Mouse (Mus musculus) MEL (cell line): Measurements from ENCODE around the gene Rhoh. TPM values are rescaled to one million over a fixed set of nuclear protein-coding genes. Genes with fewer than 3 reads are reported as not detected.

Experiments
- DNase-seq: peaks from one replicate; pipeline ENCODE4 v3.0.0; 2011; ENCODE audit warnings: low read depth, low spot score
- H3K27ac ChIP-seq: 2 replicates; pipeline ENCODE4 v1.5.1; 2012; ENCODE audit warnings: low read depth, mild to moderate bottlenecking, control low read depth, low read length, moderate library complexity; ENCODE audit not compliant: control insufficient read depth
- H3K27me3 ChIP-seq, 2 experiments: fragments of 150-350 bp in 1 of 2; sonication (generic) in 1 of 2; 2 replicates each; pipeline ENCODE4 v1.6.1; 2012; ENCODE audit warnings: low read length in 2 of 2, mild to moderate bottlenecking in 2 of 2, improper control_type of control experiment in 1 of 2, moderate library complexity in 1 of 2; ENCODE audit not compliant: insufficient read depth in 2 of 2, control insufficient read depth in 1 of 2
- H3K36me3 ChIP-seq, 2 experiments: 2 replicates each; pipeline ENCODE4 v1.6.1; 2012 to 2014; ENCODE audit warnings: low read length in 2 of 2, improper control_type of control experiment in 1 of 2, inconsistent platforms in 1 of 2, mild to moderate bottlenecking in 1 of 2; ENCODE audit not compliant: insufficient read depth in 2 of 2, control insufficient read depth in 1 of 2
- H3K4me1 ChIP-seq, 2 experiments: fragments of 150-350 bp in 1 of 2; sonication (generic) in 1 of 2; 2 replicates each; pipeline ENCODE4 v1.6.1; 2012; ENCODE audit warnings: low read length in 2 of 2, improper control_type of control experiment in 1 of 2, mild to moderate bottlenecking in 1 of 2; ENCODE audit not compliant: insufficient read depth in 2 of 2, control insufficient read depth in 1 of 2
- H3K4me3 ChIP-seq, 2 experiments: fragments of 150-350 bp in 1 of 2; sonication (generic) in 1 of 2; 2 replicates each; pipeline ENCODE4 v1.5.1; 2012; ENCODE audit warnings: low read depth in 2 of 2, low read length in 2 of 2, mild to moderate bottlenecking in 2 of 2, moderate library complexity in 2 of 2, control low read depth in 1 of 2, improper control_type of control experiment in 1 of 2; ENCODE audit not compliant: control insufficient read depth in 1 of 2, insufficient read depth in 1 of 2
- H3K79me2 ChIP-seq: 2 replicates; pipeline ENCODE4 v1.6.1; 2012; ENCODE audit warnings: mild to moderate bottlenecking, low read length, moderate library complexity; ENCODE audit not compliant: control insufficient read depth, poor library complexity, insufficient read depth
- H3K9ac ChIP-seq: 2 replicates; pipeline ENCODE4 v1.6.1; 2012; ENCODE audit warnings: low read depth, mild to moderate bottlenecking, control low read depth, low read length, moderate library complexity; ENCODE audit not compliant: control insufficient read depth, poor library complexity, severe bottlenecking
- H3K9me3 ChIP-seq: fragments of 150-350 bp; sonication (generic); replicated peaks from 2 replicates; pipeline ENCODE4 v1.6.1; 2012; ENCODE audit warnings: mild to moderate bottlenecking, low read length, improper control_type of control experiment, moderate library complexity; ENCODE audit not compliant: insufficient read depth
- CHD1 ChIP-seq: IDR thresholded peaks from 2 replicates; pipeline ENCODE4 v1.6.1; 2012; ENCODE audit warnings: low read depth, mild to moderate bottlenecking, inconsistent platforms, low read length, improper control_type of control experiment
- CHD2 ChIP-seq: IDR thresholded peaks from 2 replicates; pipeline ENCODE4 v1.6.1; 2011; ENCODE audit warnings: low read length, improper control_type of control experiment
- CTCF ChIP-seq, 3 experiments: IDR thresholded peaks in 2 of 3; conservative IDR thresholded peaks in 1 of 3; 2 replicates each; pipeline ENCODE4 v1.5.1; 2011 to 2012; ENCODE audit warnings: low read length in 3 of 3, low read depth in 2 of 3, mild to moderate bottlenecking in 2 of 3, improper control_type of control experiment in 1 of 3, inconsistent platforms in 1 of 3, mixed read lengths in 1 of 3, moderate library complexity in 1 of 3; ENCODE audit not compliant: control insufficient read depth in 1 of 3, insufficient read depth in 1 of 3, poor library complexity in 1 of 3, severe bottlenecking in 1 of 3
- E2F4 ChIP-seq: IDR thresholded peaks from 2 replicates; pipeline ENCODE4 v1.6.1; 2011; ENCODE audit warnings: low read depth, low read length, improper control_type of control experiment, borderline replicate concordance
- ELF1 ChIP-seq: IDR thresholded peaks from 2 replicates; pipeline ENCODE4 v1.6.1; 2014; ENCODE audit warnings: low read depth, mild to moderate bottlenecking, inconsistent platforms, low read length, improper control_type of control experiment, moderate library complexity
- EP300 ChIP-seq, 2 experiments: IDR thresholded peaks; 2 replicates each; pipeline ENCODE4 v1.6.1; 2011; ENCODE audit warnings: improper control_type of control experiment in 2 of 2, low read length in 2 of 2, low read depth in 1 of 2, mild to moderate bottlenecking in 1 of 2
- ETS1 ChIP-seq: IDR thresholded peaks from 2 replicates; pipeline ENCODE4 v1.6.1; 2012; ENCODE audit warnings: low read depth, mild to moderate bottlenecking, inconsistent platforms, low read length, improper control_type of control experiment, moderate library complexity
- GABPA ChIP-seq: IDR thresholded peaks from 2 replicates; pipeline ENCODE4 v1.6.1; 2012; ENCODE audit warnings: low read depth, mild to moderate bottlenecking, inconsistent platforms, low read length, improper control_type of control experiment, moderate library complexity
- GATA1 ChIP-seq: IDR thresholded peaks from 2 replicates; pipeline ENCODE4 v1.6.1; 2011; ENCODE audit warnings: low read depth, low read length, improper control_type of control experiment
- HCFC1 ChIP-seq: IDR thresholded peaks from 2 replicates; pipeline ENCODE4 v1.6.1; 2012; ENCODE audit warnings: low read depth, mild to moderate bottlenecking, inconsistent platforms, low read length, improper control_type of control experiment, moderate library complexity
- JUND ChIP-seq: IDR thresholded peaks from 2 replicates; pipeline ENCODE4 v1.6.1; 2011; ENCODE audit warnings: low read depth, mild to moderate bottlenecking, improper control_type of control experiment, low read length
- KAT2A ChIP-seq: conservative IDR thresholded peaks from 2 replicates; pipeline ENCODE4 v1.6.1; 2012; ENCODE audit warnings: low read depth, low read length, improper control_type of control experiment, inconsistent platforms
- MAFK ChIP-seq: IDR thresholded peaks from 2 replicates; pipeline ENCODE4 v1.6.1; 2011; ENCODE audit warnings: low read depth, mild to moderate bottlenecking, low read length, improper control_type of control experiment, borderline replicate concordance
- MAX ChIP-seq: IDR thresholded peaks from 2 replicates; pipeline ENCODE4 v1.6.1; 2011; ENCODE audit warnings: low read length, improper control_type of control experiment
- MEF2A ChIP-seq: IDR thresholded peaks from 2 replicates; pipeline ENCODE4 v1.6.1; 2014; ENCODE audit warnings: low read depth, mild to moderate bottlenecking, inconsistent platforms, low read length, improper control_type of control experiment; ENCODE audit not compliant: poor library complexity, insufficient replicate concordance, severe bottlenecking; ENCODE audit errors: extremely low read depth
- MXI1 ChIP-seq: IDR thresholded peaks from 2 replicates; pipeline ENCODE4 v1.6.1; 2011; ENCODE audit warnings: mild to moderate bottlenecking, low read depth, low read length, improper control_type of control experiment
- MYB ChIP-seq: IDR thresholded peaks from 2 replicates; pipeline ENCODE4 v1.6.1; 2011; ENCODE audit warnings: mild to moderate bottlenecking, low read depth, low read length, improper control_type of control experiment
- NRF1 ChIP-seq: IDR thresholded peaks from 2 replicates; pipeline ENCODE4 v1.6.1; 2014; ENCODE audit warnings: low read depth, mild to moderate bottlenecking, inconsistent platforms, low read length, improper control_type of control experiment, moderate library complexity; ENCODE audit not compliant: poor library complexity, insufficient read depth, severe bottlenecking
- POLR2A ChIP-seq, 2 experiments: IDR thresholded peaks; 2 replicates each; pipeline ENCODE4 v1.6.1; 2011 to 2012; ENCODE audit warnings: low read length in 2 of 2, mild to moderate bottlenecking in 2 of 2, control low read depth in 1 of 2, improper control_type of control experiment in 1 of 2, low read depth in 1 of 2, moderate library complexity in 1 of 2; ENCODE audit not compliant: control insufficient read depth in 1 of 2, insufficient read depth in 1 of 2, poor library complexity in 1 of 2
- POLR2AphosphoS2 ChIP-seq: IDR thresholded peaks from 2 replicates; pipeline ENCODE4 v1.6.1; 2011; ENCODE audit warnings: low read length, improper control_type of control experiment
- POLR2AphosphoS5 ChIP-seq: IDR thresholded peaks from 2 replicates; pipeline ENCODE4 v1.6.1; 2012; ENCODE audit warnings: low read depth, borderline replicate concordance, mild to moderate bottlenecking, inconsistent platforms, low read length, moderate library complexity, mixed read lengths
- RAD21 ChIP-seq: IDR thresholded peaks from 2 replicates; pipeline ENCODE4 v1.6.1; 2011; ENCODE audit warnings: mild to moderate bottlenecking, low read depth, low read length, improper control_type of control experiment
- RCOR1 ChIP-seq: IDR thresholded peaks from 2 replicates; pipeline ENCODE4 v1.6.1; 2012; ENCODE audit warnings: low read depth, mild to moderate bottlenecking, inconsistent platforms, low read length, improper control_type of control experiment
- SIN3A ChIP-seq: IDR thresholded peaks from 2 replicates; pipeline ENCODE4 v1.6.1; 2012; ENCODE audit warnings: low read length, improper control_type of control experiment, inconsistent platforms
- SMC3 ChIP-seq: IDR thresholded peaks from 2 replicates; pipeline ENCODE4 v1.6.1; 2011; ENCODE audit warnings: low read depth, low read length, improper control_type of control experiment
- TBP ChIP-seq: IDR thresholded peaks from 2 replicates; pipeline ENCODE4 v1.8.0; 2011; ENCODE audit warnings: low read depth, low read length, improper control_type of control experiment
- USF1 ChIP-seq: IDR thresholded peaks from 2 replicates; pipeline ENCODE4 v1.6.1; 2014; ENCODE audit warnings: low read depth, mild to moderate bottlenecking, inconsistent platforms, low read length, improper control_type of control experiment, moderate library complexity
- USF2 ChIP-seq, 2 experiments: IDR thresholded peaks; 2 replicates each; pipeline ENCODE4 v1.6.1; 2011 to 2012; ENCODE audit warnings: improper control_type of control experiment in 2 of 2, low read length in 2 of 2, borderline replicate concordance in 1 of 2, inconsistent platforms in 1 of 2, low read depth in 1 of 2, mild to moderate bottlenecking in 1 of 2; ENCODE audit not compliant: insufficient read depth in 1 of 2
- ZMIZ1 ChIP-seq: IDR thresholded peaks from 2 replicates; pipeline ENCODE4 v1.6.1; 2012; ENCODE audit warnings: low read depth, mild to moderate bottlenecking, inconsistent platforms, low read length, improper control_type of control experiment, moderate library complexity
- polyA plus RNA-seq, 2 experiments: library from polyadenylated mRNA; stranded (reverse) in 1 of 2; unstranded in 1 of 2; fragments of >175 nt in 1 of 2; fragments of >200 nt in 1 of 2; gene quantifications; 2 replicates each; pipeline versions ENCODE4 v1.2.1 to v1.2.4; 2012; ENCODE audit warnings: low replicate concordance in 2 of 2, low read depth in 1 of 2; ENCODE audit not compliant: insufficient read length in 2 of 2, insufficient read depth in 1 of 2, missing spikeins in 1 of 2
- total RNA-seq: library from RNA; depleted of rRNA; stranded (reverse); fragments of 300-350 nt; gene quantifications from 2 replicates; pipeline ENCODE4 v1.2.3, GENCODE M21; 2012

Gene Rhoh
- total and polyA plus RNA-seq, 3 experiments, result 0.15 to 0.31 TPM; not detected in 1

- TF ChIP-seq RCOR1 (peak; percentile 33; the same call in 1 of the 2 replicates), GATA1 (no peak), POLR2AphosphoS5 (no peak), POLR2A (IDR thresholded peaks at IDR 0.05; ENCODE audit: control insufficient read depth in 1 of 2, insufficient read depth in 1 of 2, low read depth in 1 of 2, low read length in 2 of 2, poor library complexity in 1 of 2) (no peak), MXI1 (peak; percentile 63), MEF2A (no peak), POLR2AphosphoS2 (no peak), TBP (peak; percentile 49; the same call in 1 of the 2 replicates), E2F4 (no peak), SIN3A (peak; percentile 84), MAFK (no peak), CTCF (IDR thresholded peaks at IDR 0.05 in 2 of 3, conservative IDR thresholded peaks at IDR 0.05 in 1 of 3; ENCODE audit: control insufficient read depth in 1 of 3, insufficient read depth in 1 of 3, low read depth in 2 of 3, low read length in 3 of 3, poor library complexity in 1 of 3, severe bottlenecking in 1 of 3) (peak; percentile 94 to 99 (median 96)), CHD2 (no peak), USF1 (peak; percentile 89), RAD21 (peak; percentile 99), MAX (peak; percentile 84), ETS1 (peak; percentile 61), ELF1 (no peak; the same call in 1 of the 2 replicates), EP300 (IDR thresholded peaks at IDR 0.05; ENCODE audit: low read depth in 1 of 2, low read length in 2 of 2) (peak in 1 of 2 experiments; percentile 32; a peak in 1 of 4 replicates), SMC3 (peak; percentile 100), CHD1 (0 out of 2 replicates have a peak, but pooled peaks have one; percentile 59), KAT2A (no peak), NRF1 (no peak), HCFC1 (peak; percentile 56; the same call in 1 of the 2 replicates)
Observed at GRCm38 (mm10) chr5:65937998-65938715, 77.1 kb downstream of the Rhoh start (continued).

- Histone ChIP-seq H3K4me1 (peaks cover 0 to 15% of the 10 kb centered on the region in 2 experiments; a peak in 2 of 4 replicates), H3K27ac (no peak overlapping the region), H3K79me2 (no peaks in the 10 kb centered on the region), H3K27me3 (no peaks in the 10 kb centered on the region), H3K9ac (no peak overlapping the region), H3K36me3 (peaks cover 0 to 8% of the 10 kb centered on the region in 2 experiments; a peak in 2 of 4 replicates), H3K9me3 (no peaks in the 10 kb centered on the region), H3K4me3 (no peak overlapping the region)
- no peak for TF ChIP-seq MYB
- TF ChIP-seq USF1, result no peak
- no peak for TF ChIP-seq E2F4
- no peak for TF ChIP-seq USF2 (IDR thresholded peaks at IDR 0.05; ENCODE audit: borderline replicate concordance in 1 of 2, insufficient read depth in 1 of 2, low read depth in 1 of 2, low read length in 2 of 2)
- TF ChIP-seq POLR2A (IDR thresholded peaks at IDR 0.05; ENCODE audit: control insufficient read depth in 1 of 2, insufficient read depth in 1 of 2, low read depth in 1 of 2, low read length in 2 of 2, poor library complexity in 1 of 2), result no peak
- TF ChIP-seq MEF2A, result no peak
- no peak for TF ChIP-seq ZMIZ1
- no peak for TF ChIP-seq JUND
- TF ChIP-seq NRF1, result no peak
- TF ChIP-seq GABPA, result no peak
- no peak for DNase-seq
Observed at GRCm38 (mm10) chr5:65941145-65941544, 80.1 kb downstream of the Rhoh start.
